ENCODE assay signal across 23 mouse cellular contexts in the genomic region with DNA sequence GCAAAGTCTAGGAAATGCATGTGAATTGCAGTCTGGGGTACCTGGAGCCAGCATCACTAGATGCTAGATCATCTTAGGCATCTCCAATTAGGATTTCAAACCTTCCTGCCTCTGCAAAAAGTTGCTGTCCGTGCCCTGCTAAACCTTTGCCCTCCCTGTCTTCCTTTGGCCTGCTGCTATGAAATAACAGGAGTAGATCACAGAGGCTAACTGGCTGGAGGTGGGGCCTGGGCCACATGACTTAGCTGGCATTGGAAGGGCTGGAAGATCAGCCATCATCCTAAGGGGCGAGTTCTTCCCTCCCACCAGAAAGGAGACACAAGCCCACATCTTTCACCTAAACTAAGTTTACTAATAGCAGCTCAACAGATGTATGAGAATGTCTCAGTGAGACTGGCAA. TPM values are rescaled to one million over a fixed set of nuclear protein-coding genes. Genes with fewer than 3 reads are reported as not detected.
"Had no signal": no experiment of that assay in that cellular context is flagged by ENCODE, and none has a peak within 500 bp of the region (broad histone marks: within the 10 kb centered on the region; RNA-seq: fewer than 3 reads in every experiment).

No protein-coding gene starts in this region.

- H3K9me3 ChIP-seq: heart, embryonic 12.5 days; hindbrain, embryonic 13.5 days; hindbrain, embryonic 15.5 days; kidney, embryonic 15.5 days; limb, embryonic 12.5 days; liver, embryonic 12.5 days had no signal

- H3K4me2 ChIP-seq: heart, embryonic 12.5 days; hindbrain, embryonic 13.5 days; hindbrain, embryonic 15.5 days; kidney, embryonic 15.5 days; limb, embryonic 12.5 days; liver, embryonic 12.5 days had no signal

- DNase-seq: gastrocnemius, postnatal 14 days; gastrocnemius, postnatal 36 days; heart, adult 11 months; heart, adult 2 months; heart, postnatal 10 days; kidney, adult 11 months; kidney, adult 2 months; kidney, adult 9 months; kidney, postnatal 14 days; kidney, postnatal 36 days; layer of hippocampus, adult 9-11 months; layer of hippocampus, postnatal 36 days; left cerebral cortex, postnatal 4 days had no signal

- H3K27ac ChIP-seq: heart, adult 2 months; hindbrain, embryonic 13.5 days; hindbrain, embryonic 15.5 days; hindbrain, postnatal 0 days; kidney, embryonic 15.5 days; kidney, postnatal 0 days; limb, embryonic 12.5 days; liver, embryonic 12.5 days; liver, embryonic 14.5 days had no signal

- H3K36me3 ChIP-seq: heart, embryonic 12.5 days; hindbrain, embryonic 13.5 days; hindbrain, embryonic 15.5 days; kidney, embryonic 15.5 days; limb, embryonic 12.5 days; liver, embryonic 12.5 days had no signal

- H3K4me3 ChIP-seq: heart, adult 2 months; heart, embryonic 12.5 days; hindbrain, embryonic 13.5 days; hindbrain, embryonic 15.5 days; kidney, embryonic 15.5 days; limb, embryonic 12.5 days; liver, embryonic 12.5 days had no signal

RNA-seq across cellular contexts. Expression of gene Dagla, which starts 4.3 kb away (rescaled TPM):
- total RNA-seq: hematopoietic stem cell, adult 5-6 weeks had no signal
